Mouse (Mus musculus): ENCODE results near the gene Pnpla2.

GRCm38 (mm10) chr7:141470637-141470944 is 15.6 kb downstream of the Pnpla2 start:
- TF ChIP-seq CTCF (IDR thresholded peaks at IDR 0.05; ENCODE audit: low read depth) (no peak), EP300 (IDR thresholded peaks at IDR 0.05; ENCODE audit: low read depth) (no peak)

All from heart, postnatal 0 days (tissue).